Mouse (Mus musculus): ENCODE results near the gene Slc23a4.

Slc23a4 gene

GRCm38 (mm10) chr6:34955862-34956241, 32.4 kb downstream of the Slc23a4 start:
- WGBS, result 37% methylated on average over 8 of the region's 8 CpGs

DNA sequence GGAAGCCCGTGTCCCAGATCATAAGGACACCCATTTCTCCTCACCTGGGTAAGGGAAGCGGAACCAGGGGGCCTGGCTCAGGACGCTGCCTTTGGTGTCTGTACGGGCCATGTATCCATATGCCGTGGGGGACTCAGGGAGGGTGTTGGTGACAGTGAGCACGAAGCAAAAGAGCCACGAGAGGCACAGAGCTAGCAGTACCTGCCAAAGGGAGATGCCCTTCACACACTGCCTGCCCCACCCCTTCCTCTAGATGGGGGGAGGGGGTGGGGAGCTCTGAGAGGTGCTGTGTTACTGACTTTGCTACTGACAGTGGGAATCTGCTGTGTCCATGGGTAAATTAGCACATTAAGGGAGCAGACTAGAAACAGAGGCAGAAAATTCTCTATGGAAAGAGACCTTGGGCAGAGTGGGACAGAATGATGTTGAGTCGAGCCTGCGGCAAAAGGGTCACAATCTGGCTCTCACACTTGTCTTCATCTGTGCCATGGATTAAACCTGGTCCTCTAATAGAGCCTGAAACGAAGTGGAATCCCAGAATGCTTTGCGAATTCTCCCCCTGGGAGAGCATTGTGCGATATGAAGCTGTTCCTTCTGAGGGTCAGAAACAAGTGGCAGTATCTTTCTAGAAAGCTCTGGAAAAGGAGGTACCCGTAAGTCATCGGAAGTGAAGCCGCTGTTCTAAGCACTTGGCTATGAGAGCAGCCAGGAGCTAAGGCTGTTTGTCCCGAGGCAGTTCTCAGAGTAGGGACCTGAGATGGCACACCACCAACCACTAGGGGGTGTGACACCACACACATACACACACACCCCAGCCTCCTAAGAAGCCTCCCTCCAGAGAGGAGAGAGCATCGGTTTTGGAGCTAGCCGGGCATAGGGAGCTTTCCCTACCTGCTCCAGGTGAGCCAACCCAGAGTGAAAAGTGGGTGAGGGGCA, 33.0 kb downstream of the Slc23a4 start:
- WGBS, result 55% methylated on average over 18 of the region's 18 CpGs

DNA sequence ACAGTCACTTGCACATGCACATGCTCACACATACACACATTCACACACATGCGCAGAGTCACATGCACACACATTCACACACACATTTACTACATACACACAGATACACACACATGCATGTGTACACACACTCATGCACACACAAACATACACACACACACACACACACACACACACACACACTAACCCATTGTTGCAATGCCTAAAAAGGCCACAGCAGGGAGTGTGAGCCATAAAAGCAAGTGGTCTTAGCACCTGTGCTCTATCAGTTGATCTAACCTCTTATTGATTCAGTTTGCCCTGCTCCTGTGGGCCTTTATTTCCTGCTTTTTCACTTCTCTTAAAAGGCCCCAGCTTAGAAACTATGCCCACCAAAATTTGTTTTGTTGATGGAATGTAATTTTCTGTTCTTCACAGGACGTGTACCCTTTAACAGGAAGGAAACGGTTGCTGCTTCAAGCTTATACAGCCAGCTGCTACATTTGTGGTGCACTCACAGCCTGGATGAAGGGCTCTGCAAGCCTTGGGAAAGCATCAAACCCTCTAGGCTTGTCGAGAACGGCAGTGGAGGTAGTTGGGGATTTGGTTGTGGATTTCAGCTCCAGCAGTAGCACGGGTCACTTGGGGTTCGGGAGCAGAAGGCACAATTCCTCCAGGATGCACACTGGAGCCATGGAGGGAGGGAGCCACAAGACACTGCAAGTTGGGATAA, 36.1 kb downstream of the Slc23a4 start:
- WGBS, result 77% methylated on average over 7 of the region's 7 CpGs

- WGBS, result 93% methylated on average over 7 of the region's 7 CpGs
Observed at GRCm38 (mm10) chr6:34951518-34951917, 36.7 kb downstream of the Slc23a4 start.

DNA sequence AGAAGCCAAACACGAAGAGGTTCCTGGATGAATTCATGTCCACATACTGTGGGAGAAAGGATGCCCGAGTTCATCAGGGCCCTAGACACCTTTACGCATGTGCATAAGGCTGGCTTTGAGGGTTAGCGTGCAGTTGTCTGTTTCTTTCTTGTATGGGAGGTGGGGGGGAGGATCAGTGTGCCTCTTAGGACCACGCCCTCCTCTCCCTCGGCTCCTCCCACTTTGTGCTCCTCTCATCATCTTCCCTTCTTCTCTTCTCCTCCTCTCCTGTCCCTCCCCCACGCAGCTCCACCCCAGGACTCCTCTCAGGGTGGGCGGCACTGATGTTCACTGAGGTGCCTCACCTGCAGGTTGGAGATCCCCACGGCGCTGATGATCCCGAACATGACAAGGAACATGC, 39.7 kb downstream of the Slc23a4 start:
- WGBS, result 31% methylated on average over 11 of the region's 11 CpGs

- WGBS, result 92% methylated on average over 1 of the region's 1 CpGs
Observed at GRCm38 (mm10) chr6:34946486-34947079, 41.6 kb downstream of the Slc23a4 start.

DNA sequence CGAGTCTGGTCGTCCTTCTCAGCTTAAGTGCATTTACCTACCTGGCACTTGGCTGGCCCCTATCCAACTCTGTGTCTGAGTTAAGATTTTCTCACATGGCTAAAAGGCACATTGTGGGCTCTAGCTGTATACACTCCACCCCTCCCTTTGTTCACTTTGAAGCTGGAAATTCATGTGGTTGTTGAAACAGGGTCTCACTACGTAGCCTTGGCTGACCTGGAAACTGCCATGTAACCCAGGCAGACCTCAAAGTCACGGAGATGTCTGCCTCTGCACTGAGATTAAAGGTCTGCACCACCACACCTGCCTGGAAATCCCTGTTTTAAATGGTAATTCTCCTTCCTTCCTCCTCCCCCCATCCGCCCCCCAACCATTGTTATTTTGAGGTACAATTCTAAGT, 44.7 kb downstream of the Slc23a4 start:
- 79% methylated on average over 5 of the region's 5 CpGs for WGBS

- WGBS, result 91% methylated on average over 7 of the region's 9 CpGs
Observed at GRCm38 (mm10) chr6:34942446-34942845, 45.8 kb downstream of the Slc23a4 start.

GRCm38 (mm10) chr6:34941496-34941895, 46.7 kb downstream of the Slc23a4 start:
- WGBS, result 83% methylated on average over 2 of the region's 2 CpGs

DNA sequence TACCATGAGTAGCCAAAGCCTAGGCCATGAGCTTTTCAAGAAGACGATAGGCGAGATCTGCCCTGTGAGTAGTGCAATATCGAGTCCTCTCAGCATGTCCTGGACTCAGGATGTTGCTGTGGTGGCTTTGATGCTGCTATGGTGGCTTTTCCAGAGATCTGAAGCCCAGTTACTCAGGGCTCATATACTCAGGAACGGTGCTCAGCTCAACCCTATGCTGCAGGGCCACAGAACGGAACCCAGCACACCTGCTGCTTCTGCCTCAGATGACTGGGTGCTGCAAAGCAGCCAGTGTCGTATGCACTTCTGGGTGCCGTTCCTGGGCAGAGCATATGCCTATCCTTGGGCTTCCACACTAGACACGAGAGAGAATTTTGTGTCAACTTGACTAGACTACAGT, 48.8 kb downstream of the Slc23a4 start:
- WGBS, result 93% methylated on average over 8 of the region's 8 CpGs

GRCm38 (mm10) chr6:34938929-34939325, 49.3 kb downstream of the Slc23a4 start:
- WGBS, result 61% methylated on average over 4 of the region's 4 CpGs

- WGBS, result 78% methylated on average over 7 of the region's 7 CpGs
Observed at GRCm38 (mm10) chr6:34938280-34938928, 49.8 kb downstream of the Slc23a4 start.

GRCm38 (mm10) chr6:34936743-34937142, 51.5 kb downstream of the Slc23a4 start:
- 81% methylated on average over 5 of the region's 5 CpGs for WGBS

DNA sequence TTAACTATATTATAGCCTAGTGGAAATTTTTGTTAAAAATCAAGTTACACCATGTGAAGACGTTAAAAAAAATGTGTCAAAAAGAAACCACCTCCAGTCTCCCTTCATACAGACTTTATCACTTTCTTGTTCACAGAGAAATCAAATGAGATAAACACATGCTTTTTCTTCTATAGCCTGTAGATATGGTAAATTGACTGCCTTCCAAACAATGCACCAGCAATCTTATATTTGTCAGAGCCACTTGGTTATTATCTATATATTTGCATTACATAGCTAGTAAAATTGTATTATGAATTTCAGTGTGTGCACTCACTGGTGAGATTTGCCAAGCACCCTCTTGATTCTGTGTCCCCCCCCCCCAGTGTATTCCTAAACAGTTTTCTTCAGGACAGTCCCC, 55.6 kb downstream of the Slc23a4 start:
- WGBS, result 87% methylated on average over 1 of the region's 1 CpGs

DNA sequence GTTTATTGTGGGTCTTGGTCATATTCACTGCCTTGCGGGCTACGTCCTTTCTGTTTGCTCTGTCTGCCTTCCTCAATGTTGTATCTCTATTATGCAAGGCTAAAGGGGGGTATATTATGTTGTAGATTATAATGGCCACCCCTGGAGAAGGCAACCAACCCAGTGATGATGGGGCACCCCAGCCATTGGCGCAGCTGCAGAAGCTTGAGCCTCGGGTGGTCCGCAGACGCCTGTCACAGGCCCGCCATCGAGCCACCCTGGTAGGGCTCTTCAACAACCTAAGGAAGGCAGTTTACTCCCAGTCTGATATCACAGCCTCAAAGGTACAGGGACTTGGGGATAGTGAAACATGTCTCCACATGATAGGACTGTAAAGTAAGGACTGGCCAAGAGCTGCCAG, 60.6 kb downstream of the Slc23a4 start:
- 94% methylated on average over 8 of the region's 8 CpGs for WGBS

GRCm38 (mm10) chr6:34927156-34927555, 61.0 kb downstream of the Slc23a4 start:
- WGBS, result 36% methylated on average over 4 of the region's 4 CpGs

GRCm38 (mm10) chr6:34921941-34922340, 66.3 kb downstream of the Slc23a4 start:
- whole genome bisulfite sequencing, result 49% methylated on average over 14 of the region's 14 CpGs

- 96% methylated on average over 12 of the region's 12 CpGs for WGBS
Observed at GRCm38 (mm10) chr6:34920631-34921030, 67.6 kb downstream of the Slc23a4 start.

DNA sequence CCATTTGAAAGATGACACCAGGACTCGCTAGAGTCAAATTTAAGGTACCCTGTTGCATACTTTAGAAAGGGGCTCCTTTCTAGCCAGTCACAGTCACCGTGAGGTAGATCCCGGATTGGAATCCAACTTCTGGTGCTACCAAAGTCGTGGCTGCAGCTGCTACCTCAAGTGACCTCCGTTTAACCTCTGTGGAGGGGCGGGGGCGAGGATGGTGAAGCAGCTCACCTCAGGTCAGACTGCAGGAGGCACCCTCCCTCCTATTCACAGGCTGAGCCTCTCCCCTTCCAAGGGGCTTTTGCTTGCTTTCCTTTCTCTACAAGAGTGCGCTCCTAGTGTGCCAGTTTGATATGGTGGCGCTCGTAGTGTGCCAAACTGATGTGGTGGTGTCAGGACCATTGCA, 68.2 kb downstream of the Slc23a4 start, which contains the start of gene Stra8:
Gene Stra8, plus strand, starts transcription at position 208 of the 400 bp plus-strand sequence.
- WGBS, result 70% methylated on average over 10 of the region's 10 CpGs

DNA sequence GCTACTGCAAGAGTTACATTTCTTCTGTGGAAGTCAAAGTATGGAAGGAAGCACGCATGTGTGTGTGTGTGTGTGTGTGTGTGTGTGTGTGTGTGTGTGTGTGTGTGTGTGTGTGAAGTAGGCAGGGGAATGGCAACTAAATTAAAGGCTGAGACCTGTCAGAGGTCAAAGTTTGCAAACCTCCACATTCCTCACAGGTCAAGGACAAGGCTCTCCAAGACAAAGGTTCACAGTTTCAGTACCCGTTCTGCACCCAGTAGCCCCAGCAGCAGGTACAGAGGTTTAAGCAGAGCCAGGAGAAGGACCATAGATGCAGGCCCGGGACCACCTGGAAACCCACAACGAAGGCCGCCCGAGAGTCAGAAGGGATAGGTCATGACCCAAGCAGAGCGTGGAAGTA, 69.1 kb downstream of the Slc23a4 start:
- WGBS, result 92% methylated on average over 7 of the region's 7 CpGs

GRCm38 (mm10) chr6:34914462-34914861, 73.7 kb downstream of the Slc23a4 start:
- WGBS, result 93% methylated on average over 3 of the region's 3 CpGs
